Mouse (Mus musculus) Muller cell, postnatal 12 days (primary cell): ENCODE results near the gene Dusp7.

ENCODE experiments used
- DNase-seq: peaks from one replicate; pipeline ENCODE4 v3.0.0-alpha.2; 2015; ENCODE audit errors: inconsistent ontology term

Dusp7 gene

DNA sequence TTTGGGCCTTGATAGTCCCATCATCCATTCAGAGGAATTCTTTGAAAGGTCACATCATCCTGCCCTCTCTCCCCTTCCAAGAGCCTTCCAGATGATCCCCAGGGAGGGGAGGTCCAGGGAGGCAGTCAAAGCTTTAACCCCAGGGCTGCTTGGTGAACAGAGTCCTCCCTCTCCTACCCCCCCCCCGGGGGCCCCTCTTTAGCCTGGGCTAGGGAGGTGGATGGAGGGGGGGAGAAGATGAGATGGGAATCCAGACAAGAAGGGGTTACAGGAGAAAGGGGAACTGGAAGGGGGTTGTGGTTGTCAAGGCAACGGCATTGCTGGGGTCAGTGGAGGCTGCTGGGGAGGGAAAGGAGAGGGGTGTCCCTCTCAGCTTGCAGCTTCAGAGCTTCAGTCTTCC is 52.2 kb downstream of the Dusp7 start:
- DNase-seq = no peak

- DNase-seq = no peak
These were observed 52.8 kb downstream of the Dusp7 start for GRCm38 (mm10) chr9:106421033-106421864.

- peak; percentile 74 for DNase-seq
These were observed 53.4 kb downstream of the Dusp7 start for GRCm38 (mm10) chr9:106421865-106422160.
